Mouse (Mus musculus) hematopoietic stem cell, adult 5-6 weeks (primary cell): ENCODE measurements around the gene Stox2. TPM values are rescaled to one million over a fixed set of nuclear protein-coding genes. Genes with fewer than 3 reads are reported as not detected.

Experiments used
- ATAC-seq, 2 experiments: fragments of 125-278 bp in 1 of 2; replicated peaks in 1 of 2; 2 replicates each; pipeline ENCODE4 v1.8.0; 2016 to 2017; ENCODE audit warnings: inconsistent platforms in 2 of 2, mild to moderate bottlenecking in 2 of 2, moderate number of reproducible peaks in 2 of 2, low read depth in 1 of 2, moderate TSS enrichment in 1 of 2; ENCODE audit not compliant: low FRiP score in 2 of 2, poor library complexity in 2 of 2, severe bottlenecking in 2 of 2, insufficient read depth in 1 of 2, low TSS enrichment in 1 of 2
- total RNA-seq: library from RNA; stranded (forward); fragments of 172-1452, 232-1000 nt; gene quantifications from 2 replicates; pipeline ENCODE4 v1.2.3, GENCODE M21; 2017

Stox2 gene
- total RNA-seq, 1 experiment from 2014 or later, result 0.25 TPM

DNA sequence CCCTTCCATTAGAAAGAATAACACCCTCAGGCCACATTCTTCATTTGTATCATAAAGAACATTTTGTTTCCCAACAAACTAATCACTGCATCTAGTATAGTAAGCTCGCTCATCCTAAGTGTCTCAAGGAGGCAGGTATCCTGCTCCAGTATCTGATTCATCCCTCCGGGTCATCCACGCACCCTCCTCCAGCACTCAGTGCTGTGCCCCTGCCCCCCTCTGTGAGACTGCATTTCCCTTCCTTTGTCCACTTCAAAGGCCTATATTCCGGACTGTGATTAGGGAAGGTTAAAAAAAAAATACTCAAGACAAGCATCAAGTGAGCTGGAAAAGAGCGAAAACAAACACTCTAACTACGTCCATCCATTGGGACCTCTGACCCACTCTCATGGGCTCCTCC is 260.8 kb downstream of the Stox2 start:
- no peak for ATAC-seq

- ATAC-seq, result no peak
Observed at GRCm38 (mm10) chr8:47182771-47183558, 263.2 kb downstream of the Stox2 start.

DNA sequence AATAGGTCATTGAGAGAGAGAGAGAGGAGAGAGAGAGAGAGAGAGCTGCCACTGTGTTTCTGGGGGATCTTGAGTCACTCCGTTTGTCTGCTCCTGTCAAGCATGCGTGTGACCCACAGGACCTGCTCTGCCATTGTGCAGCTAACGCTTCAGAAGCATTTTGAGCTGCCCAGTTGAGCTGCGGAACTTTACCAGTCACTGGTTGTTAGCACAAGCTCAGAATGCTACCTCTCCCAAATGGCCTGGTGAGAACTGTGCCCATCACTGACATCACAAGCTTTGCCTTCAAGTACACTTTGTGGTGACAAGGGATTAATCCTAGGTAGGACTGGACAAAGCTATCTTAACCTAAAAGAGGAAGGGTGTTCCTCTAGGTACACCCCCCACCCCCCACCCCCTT is 263.9 kb downstream of the Stox2 start:
- 0 out of 4 replicates have a peak, but pooled peaks of 1 of the 2 experiments have one; percentile 22 for ATAC-seq

DNA sequence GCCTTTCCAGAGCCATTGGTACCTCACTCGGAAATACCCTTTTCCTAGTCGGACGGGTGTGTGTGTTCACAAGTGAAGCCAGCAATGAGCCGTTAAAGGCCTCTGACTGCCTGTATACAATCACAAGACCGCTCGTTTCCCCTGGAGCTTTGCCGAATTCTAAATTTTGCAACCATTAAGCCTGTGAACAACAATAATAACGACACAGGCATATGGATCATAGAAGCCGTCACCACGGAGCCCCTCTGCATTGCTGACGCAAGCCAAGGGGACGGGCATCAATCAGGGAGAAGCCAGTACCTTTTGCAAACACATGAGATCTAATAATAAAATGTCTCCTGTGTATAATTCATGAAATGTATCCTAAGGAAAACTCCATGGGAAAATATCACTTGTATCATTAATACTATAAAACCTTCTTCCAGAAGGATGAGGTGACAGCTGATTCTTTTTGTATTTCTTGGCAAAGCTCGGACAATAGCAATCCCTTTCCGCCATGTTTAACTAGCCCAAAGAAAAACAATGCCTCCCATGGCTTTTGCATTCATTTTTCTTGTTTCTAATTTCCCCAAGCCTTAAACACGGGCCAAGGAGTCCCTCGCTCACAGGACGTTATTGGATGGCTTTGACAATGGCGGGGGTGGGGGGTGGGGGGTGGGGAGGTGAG is 265.0 kb downstream of the Stox2 start:
- ATAC-seq, result no peak

DNA sequence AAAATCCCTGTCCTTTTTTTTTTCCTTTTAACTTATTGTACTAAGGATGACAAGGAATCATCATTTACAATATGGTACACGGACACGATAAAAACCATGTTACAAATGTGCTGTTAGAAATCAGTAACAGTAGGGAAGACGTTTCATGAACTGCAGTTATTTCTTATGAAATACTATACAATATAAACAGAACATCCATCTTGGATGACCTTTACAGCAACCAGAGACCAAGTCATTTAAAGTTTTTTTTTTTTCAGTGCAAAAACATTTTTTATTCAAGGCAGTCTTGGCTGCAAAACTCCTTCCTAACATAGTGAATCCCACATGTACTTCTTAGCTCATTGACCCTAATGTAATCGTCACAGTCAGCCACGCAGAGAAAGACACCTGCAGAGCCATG is 266.0 kb downstream of the Stox2 start:
- ATAC-seq, result no peak

- ATAC-seq, result no peak
Observed at GRCm38 (mm10) chr8:47178785-47179184, 267.4 kb downstream of the Stox2 start.

DNA sequence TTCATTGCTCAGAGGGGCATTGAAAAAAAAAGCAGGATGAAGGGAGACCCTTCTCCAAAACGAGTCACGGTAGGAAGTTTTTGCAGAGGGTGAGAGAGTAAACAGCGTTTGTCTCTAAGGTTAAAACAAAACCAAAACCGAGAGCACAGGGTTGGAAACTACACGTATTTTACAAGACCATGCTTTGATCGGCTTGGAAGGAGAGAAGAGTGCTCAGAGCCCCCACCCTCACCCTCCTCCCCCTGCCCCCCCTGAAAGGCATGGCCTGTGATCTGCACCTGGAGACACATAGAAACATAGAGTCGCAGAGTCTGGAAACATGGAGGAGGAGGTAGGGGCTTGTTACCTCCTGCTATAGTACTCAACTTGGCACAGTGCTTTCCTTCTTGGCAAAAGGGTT is 272.3 kb downstream of the Stox2 start:
- ATAC-seq, result peak in 1 of 2 experiments; percentile 28; a peak in 1 of 4 replicates

DNA sequence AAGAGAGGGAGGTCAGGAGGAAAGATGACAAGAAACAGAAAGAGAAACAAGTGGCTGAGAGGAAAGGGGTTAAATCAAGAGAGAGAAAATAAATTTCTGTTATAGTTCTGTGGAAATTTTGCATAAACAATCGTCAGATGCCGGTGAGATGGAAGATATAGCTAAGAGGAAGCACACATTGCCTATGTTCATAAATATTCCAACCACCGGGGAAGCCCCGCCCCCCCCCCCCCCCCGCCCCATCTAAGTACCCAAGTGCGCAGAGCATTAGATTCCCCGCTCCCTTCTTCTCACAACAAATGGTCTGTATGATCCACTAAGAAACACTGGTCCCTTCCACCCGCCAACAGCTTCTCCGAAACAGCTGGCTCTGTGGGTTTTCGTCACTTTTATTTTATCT is 273.3 kb downstream of the Stox2 start:
- peak; percentile 34 to 63; a peak in 3 of 4 replicates for ATAC-seq

DNA sequence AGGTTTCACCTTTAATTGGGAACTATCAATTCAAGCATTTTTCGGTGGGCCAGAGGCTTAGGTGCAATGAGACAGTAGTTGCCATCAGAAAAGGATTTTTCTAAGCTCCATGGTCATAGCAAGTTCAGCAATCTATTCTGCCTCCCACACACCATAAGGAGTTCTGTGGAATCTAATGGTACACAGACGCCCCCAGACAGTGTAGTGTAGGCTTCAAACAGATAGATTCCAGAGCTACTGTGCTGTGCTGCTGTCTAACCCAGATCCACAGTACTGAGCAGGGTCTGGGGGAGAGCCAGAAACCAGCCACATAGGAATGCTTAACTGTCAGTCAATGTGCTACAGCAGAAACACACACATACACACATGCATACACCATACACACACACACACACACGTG is 285.5 kb downstream of the Stox2 start:
- no peak for ATAC-seq

DNA sequence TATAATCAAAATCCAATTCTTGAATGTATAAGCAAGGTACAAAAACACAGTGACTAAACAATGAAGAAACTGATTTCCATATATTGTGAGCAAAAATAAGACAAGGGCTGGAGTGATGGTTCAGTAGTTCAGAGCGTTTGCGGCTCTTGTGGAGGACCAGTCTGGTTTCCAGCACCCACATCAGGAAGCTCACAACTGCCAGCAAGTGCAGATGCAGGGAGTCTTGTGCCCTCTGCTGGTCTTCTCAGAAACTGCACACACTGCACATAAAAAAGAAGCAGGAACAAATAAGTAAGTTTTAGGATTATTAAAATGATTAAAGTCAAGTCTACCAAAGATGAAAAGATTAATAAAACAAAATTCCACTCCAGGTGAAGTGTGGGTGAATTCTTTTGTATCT is 291.6 kb downstream of the Stox2 start:
- no peak for ATAC-seq

- no peak for ATAC-seq
Observed at GRCm38 (mm10) chr8:47145258-47145657, 300.9 kb downstream of the Stox2 start.

DNA sequence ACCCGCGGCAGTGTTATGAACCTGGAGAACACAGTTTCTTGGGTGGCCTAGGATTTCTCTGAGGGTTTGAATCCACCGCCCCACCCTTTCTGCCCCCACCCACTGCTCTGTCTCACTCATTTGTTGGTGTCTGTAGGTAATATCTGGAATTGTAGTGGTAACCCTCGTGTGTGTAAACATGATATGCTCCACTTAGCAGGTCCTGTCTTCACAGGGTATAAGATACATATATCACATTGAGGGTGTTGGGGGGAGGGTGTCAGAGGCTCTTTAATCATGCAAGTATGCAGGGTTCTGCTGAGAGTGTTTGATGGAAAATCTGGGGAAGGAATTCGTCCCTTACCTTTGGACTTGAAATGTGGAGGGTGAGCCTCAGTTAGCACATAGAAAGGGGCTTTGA is 310.1 kb downstream of the Stox2 start:
- ATAC-seq, result no peak

DNA sequence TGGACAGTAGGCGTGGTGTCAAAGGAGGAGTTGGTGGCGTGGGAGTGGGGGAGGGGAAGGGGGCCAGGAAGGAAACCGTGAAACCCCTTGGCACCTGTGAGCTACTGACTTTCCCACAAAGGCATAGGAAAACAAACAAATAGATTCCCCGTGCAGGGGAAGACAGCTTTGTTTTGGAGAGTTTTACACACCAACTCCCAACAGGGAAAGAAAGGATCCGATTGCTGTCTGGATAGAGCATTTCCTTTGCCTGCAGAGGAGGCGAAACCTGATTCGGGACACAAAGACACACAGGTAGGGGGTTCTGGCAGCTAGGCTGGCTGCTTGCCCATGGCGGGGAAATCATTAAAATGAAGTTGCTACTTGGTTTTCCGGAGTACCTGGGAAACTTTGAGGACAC is 310.6 kb downstream of the Stox2 start:
- no peak for ATAC-seq

GRCm38 (mm10) chr8:47134736-47135135 is 311.4 kb downstream of the Stox2 start:
- ATAC-seq, result no peak

- ATAC-seq, result no peak
Observed at GRCm38 (mm10) chr8:47133381-47133780, 312.8 kb downstream of the Stox2 start.
